ENCODE assay signal across 32 mouse cellular contexts in genomic region chr14:81195657-81196353, GRCm38 (mm10).
DNase-seq lines count a peak whose midpoint lies in the region; ATAC-seq lines count a peak whose summit lies in the region.
"Had no signal": no experiment of that assay in that cellular context is flagged by ENCODE, and none has a peak within 500 bp of the region (broad histone marks: within the 10 kb centered on the region; RNA-seq: fewer than 3 reads in every experiment).

No protein-coding gene starts in this region.

- peak; percentile 59 for ATAC-seq in intestine, embryonic 16.5 days
- ATAC-seq: CD4-positive, CD25-positive, alpha-beta regulatory T cell, adult 4 months; forebrain, embryonic 15.5 days; inflammation-experienced regulatory T-cells, adult 6 months; lung, postnatal 0 days; midbrain, embryonic 13.5 days had no signal

- no peak overlapping the region for H3K4me2 ChIP-seq in intestine, embryonic 16.5 days (ENCODE audit: low read depth, low read length)
- H3K4me2 ChIP-seq: embryonic facial prominence, embryonic 13.5 days; forebrain, embryonic 15.5 days; heart, embryonic 12.5 days; hindbrain, embryonic 14.5 days; limb, embryonic 15.5 days; liver, embryonic 13.5 days; midbrain, embryonic 13.5 days had no signal

- H3K9ac ChIP-seq in intestine, embryonic 16.5 days (ENCODE audit: low read depth, low read length): no peak overlapping the region
- H3K9ac ChIP-seq: embryonic facial prominence, embryonic 13.5 days; forebrain, embryonic 15.5 days; heart, embryonic 12.5 days; hindbrain, embryonic 14.5 days; limb, embryonic 15.5 days; liver, embryonic 13.5 days; midbrain, embryonic 13.5 days had no signal

- no peaks in the 10 kb centered on the region for H3K4me1 ChIP-seq in intestine, embryonic 16.5 days (ENCODE audit: control insufficient read depth, insufficient read depth, low read length)
- H3K4me1 ChIP-seq: embryonic facial prominence, embryonic 13.5 days; forebrain, embryonic 10.5 days; forebrain, embryonic 15.5 days; heart, embryonic 12.5 days; limb, embryonic 10.5 days; limb, embryonic 15.5 days; liver, embryonic 13.5 days; midbrain, embryonic 13.5 days had no signal

- peak; percentile 52 for DNase-seq in cerebellum, postnatal 14 days
- no peak for DNase-seq in cerebellum, postnatal 4 days (ENCODE audit: low spot score in 2 of 2)
- peak; percentile 2 to 6 for DNase-seq in frontal cortex, postnatal 36 days (ENCODE audit: low spot score in 2 of 2)
- no peak for DNase-seq in frontal cortex, postnatal 25 days (ENCODE audit: low spot score in 2 of 2)
- peak; percentile 8 for DNase-seq in 416B (ENCODE audit: low read depth)
- no peak for DNase-seq in heart, adult 9 months (ENCODE audit: low spot score in 2 of 2)
- DNase-seq: adrenal gland, postnatal 25 days; gastrocnemius, adult 2 months; gastrocnemius, postnatal 36 days; heart, adult 18-20 months; heart, postnatal 4 days; kidney, adult 8-10 months; kidney, postnatal 4 days; liver, embryonic 13.5 days; lung, adult 18-20 months; right cerebral cortex, postnatal 14 days; thymus, adult 18-20 months; thymus, postnatal 25 days had no signal

- H3K27me3 ChIP-seq in intestine, embryonic 16.5 days (replicated peaks; ENCODE audit: control insufficient read depth, insufficient read depth, low read length): no peaks in the 10 kb centered on the region
- H3K27me3 ChIP-seq: embryonic facial prominence, embryonic 13.5 days; forebrain, embryonic 15.5 days; heart, embryonic 12.5 days; limb, embryonic 15.5 days; liver, embryonic 13.5 days; midbrain, embryonic 13.5 days had no signal

- H3K36me3 ChIP-seq in intestine, embryonic 16.5 days (ENCODE audit: control insufficient read depth, insufficient read depth, low read length): no peaks in the 10 kb centered on the region
- H3K36me3 ChIP-seq: embryonic facial prominence, embryonic 13.5 days; forebrain, embryonic 10.5 days; forebrain, embryonic 15.5 days; heart, embryonic 12.5 days; limb, embryonic 10.5 days; limb, embryonic 15.5 days; liver, embryonic 13.5 days; midbrain, embryonic 13.5 days had no signal

- no peak overlapping the region for H3K4me3 ChIP-seq in intestine, embryonic 16.5 days (ENCODE audit: low read length)
- H3K4me3 ChIP-seq: embryonic facial prominence, embryonic 13.5 days; forebrain, embryonic 10.5 days; forebrain, embryonic 15.5 days; gastrocnemius, adult 2 months; heart, embryonic 12.5 days; limb, embryonic 10.5 days; limb, embryonic 15.5 days; liver, embryonic 13.5 days; midbrain, embryonic 13.5 days had no signal

- WGBS in intestine, embryonic 16.5 days: 69% methylated on average over 1 of the region's 1 CpGs

- H3K27ac ChIP-seq in intestine, embryonic 16.5 days (ENCODE audit: low read length): no peak overlapping the region
- H3K27ac ChIP-seq: embryonic facial prominence, embryonic 13.5 days; forebrain, embryonic 10.5 days; forebrain, embryonic 15.5 days; gastrocnemius, adult 2 months; hindbrain, embryonic 14.5 days; kidney, postnatal 0 days; limb, embryonic 10.5 days; limb, embryonic 15.5 days; liver, embryonic 13.5 days; macrophage; midbrain, embryonic 13.5 days had no signal

- no peaks in the 10 kb centered on the region for H3K9me3 ChIP-seq in intestine, embryonic 16.5 days (ENCODE audit: control insufficient read depth, low read length)
- H3K9me3 ChIP-seq: embryonic facial prominence, embryonic 13.5 days; forebrain, embryonic 10.5 days; forebrain, embryonic 15.5 days; heart, embryonic 12.5 days; limb, embryonic 10.5 days; limb, embryonic 15.5 days; liver, embryonic 13.5 days; midbrain, embryonic 13.5 days had no signal

Comparison
In these comparisons a context has a peak if more than half of its experiments do, and no peak if none do; other contexts are left out.
1. DNase-seq: peak in cerebellum, postnatal 14 days (2 of 2), frontal cortex, postnatal 36 days (2 of 2) and 416B (single experiment); none in cerebellum, postnatal 4 days (0 of 2), frontal cortex, postnatal 25 days (0 of 2) and heart, adult 9 months (0 of 2).